Comparison of ENCODE assay signal across 23 mouse cellular contexts in genomic region chr5:82396632-82397234, GRCm38 (mm10).
A peak's percentile ranks its signal among the peaks of the same experiment; 100 is the strongest.
DNase-seq lines count a peak whose midpoint lies in the region; ATAC-seq and TF ChIP-seq lines count a peak whose summit lies in the region.
"Had no signal": no experiment of that assay in that cellular context is flagged by ENCODE, and none has a peak within 500 bp of the region (broad histone marks: within the 10 kb centered on the region; RNA-seq: fewer than 3 reads in every experiment).

No protein-coding gene starts in this region.

- no peaks in the 10 kb centered on the region for H3K36me3 ChIP-seq in forebrain, embryonic 14.5 days (ENCODE audit: control insufficient read depth, insufficient read depth, low read length)
- H3K36me3 ChIP-seq in forebrain, embryonic 10.5 days (replicated peaks) = no peaks in the 10 kb centered on the region
- H3K36me3 ChIP-seq in hindbrain, postnatal 0 days (ENCODE audit: insufficient read depth, low read length) = no peaks in the 10 kb centered on the region
- no peaks in the 10 kb centered on the region for H3K36me3 ChIP-seq in hindbrain, embryonic 12.5 days
- H3K36me3 ChIP-seq: embryonic facial prominence, embryonic 15.5 days; heart, embryonic 10.5 days; hindbrain, embryonic 13.5 days had no signal

- H3K27me3 ChIP-seq in forebrain, embryonic 14.5 days (replicated peaks; ENCODE audit: control insufficient read depth, insufficient read depth, low read length) = no peaks in the 10 kb centered on the region
- no peaks in the 10 kb centered on the region for H3K27me3 ChIP-seq in forebrain, embryonic 10.5 days (ENCODE audit: poor library complexity, severe bottlenecking)
- no peaks in the 10 kb centered on the region for H3K27me3 ChIP-seq in hindbrain, postnatal 0 days (ENCODE audit: insufficient read depth, low read length)
- no peaks in the 10 kb centered on the region for H3K27me3 ChIP-seq in hindbrain, embryonic 12.5 days
- H3K27me3 ChIP-seq: embryonic facial prominence, embryonic 15.5 days; hindbrain, embryonic 13.5 days had no signal

- H3K9me3 ChIP-seq in forebrain, embryonic 14.5 days (replicated peaks; ENCODE audit: control insufficient read depth, low read length) = no peaks in the 10 kb centered on the region
- H3K9me3 ChIP-seq in forebrain, embryonic 10.5 days = no peaks in the 10 kb centered on the region
- no peaks in the 10 kb centered on the region for H3K9me3 ChIP-seq in hindbrain, postnatal 0 days (ENCODE audit: low read length)
- H3K9me3 ChIP-seq in hindbrain, embryonic 12.5 days (replicated peaks) = no peaks in the 10 kb centered on the region
- H3K9me3 ChIP-seq: embryonic facial prominence, embryonic 15.5 days; heart, embryonic 10.5 days; hindbrain, embryonic 13.5 days had no signal

- intact Hi-C loops in left cerebral cortex, postnatal 10 days (cut with DNase I) = no loop called here

- no peak overlapping the region for H3K9ac ChIP-seq in forebrain, embryonic 14.5 days (ENCODE audit: low read length)
- no peak overlapping the region for H3K9ac ChIP-seq in hindbrain, postnatal 0 days (replicated peaks; ENCODE audit: low read length)
- no peak overlapping the region for H3K9ac ChIP-seq in hindbrain, embryonic 12.5 days
- H3K9ac ChIP-seq: embryonic facial prominence, embryonic 15.5 days; hindbrain, embryonic 13.5 days had no signal

- ATAC-seq in forebrain, embryonic 14.5 days = 0 out of 2 replicates have a peak, but pooled peaks have one; percentile 15
- ATAC-seq in hindbrain, postnatal 0 days = no peak
- no peak for ATAC-seq in hindbrain, embryonic 12.5 days (ENCODE audit: low FRiP score)
- no peak for ATAC-seq in monocyte, adult 5-6 weeks (replicated peaks; ENCODE audit: insufficient number of reproducible peaks, low FRiP score, low TSS enrichment, poor library complexity, severe bottlenecking)
- ATAC-seq: inflammation-experienced regulatory T-cells, adult 6 months; intestine, postnatal 0 days had no signal

- DNase-seq in forebrain, embryonic 14.5 days (ENCODE audit: low spot score) = peak; percentile 28
- DNase-seq in forebrain, embryonic 10.5 days (ENCODE audit: extremely low spot score, low spot score) = no peak
- DNase-seq in hindbrain, postnatal 0 days (ENCODE audit: low spot score) = peak; percentile 10
- peak; percentile 58 for DNase-seq in brain, adult 2 months (ENCODE audit: low read depth, low spot score)
- peak; percentile 49 for DNase-seq in brain, embryonic 14.5 days (ENCODE audit: low read depth)
- no peak for DNase-seq in left cerebral cortex, postnatal 10 days (ENCODE audit: extremely low spot score in 1 of 2, low spot score in 2 of 2)
- DNase-seq: adrenal gland, adult 2 months; adrenal gland, postnatal 25 days; cerebellum, adult 11 months; cerebellum, adult 9-10 months; embryo, embryonic 11 days; gastrocnemius, postnatal 10 days; heart, adult 18-20 months; heart, postnatal 10 days; heart, postnatal 4 days had no signal

- no peak overlapping the region for H3K4me3 ChIP-seq in forebrain, embryonic 14.5 days (ENCODE audit: low read depth, low read length)
- H3K4me3 ChIP-seq in forebrain, embryonic 10.5 days = no peak overlapping the region
- H3K4me3 ChIP-seq in hindbrain, postnatal 0 days (ENCODE audit: low read length) = no peak overlapping the region
- H3K4me3 ChIP-seq in hindbrain, embryonic 12.5 days = no peak overlapping the region
- H3K4me3 ChIP-seq: embryonic facial prominence, embryonic 15.5 days; erythroblast, embryonic 14.5 days; heart, embryonic 10.5 days; hindbrain, embryonic 13.5 days had no signal

- H3K4me1 ChIP-seq in forebrain, embryonic 14.5 days (ENCODE audit: control insufficient read depth, insufficient read depth, low read length) = 0 out of 2 replicates have a peak, but pooled peaks cover 2% of the 10 kb centered on the region
- H3K4me1 ChIP-seq in forebrain, embryonic 10.5 days = no peaks in the 10 kb centered on the region
- no peaks in the 10 kb centered on the region for H3K4me1 ChIP-seq in hindbrain, postnatal 0 days (ENCODE audit: insufficient read depth, low read length)
- H3K4me1 ChIP-seq in hindbrain, embryonic 12.5 days = no peaks in the 10 kb centered on the region
- H3K4me1 ChIP-seq: embryonic facial prominence, embryonic 15.5 days; heart, embryonic 10.5 days; hindbrain, embryonic 13.5 days had no signal

- no peak for TF ChIP-seq POLR2A in brain, embryonic 14.5 days (IDR thresholded peaks at IDR 0.05; ENCODE audit: borderline replicate concordance, extremely low read depth, insufficient read depth, insufficient read length, poor library complexity, severe bottlenecking)

- TF ChIP-seq CTCF in hindbrain, postnatal 0 days (IDR thresholded peaks at IDR 0.05; ENCODE audit: low read depth) = no peak
- TF ChIP-seq CTCF in brain, embryonic 14.5 days (IDR thresholded peaks at IDR 0.05; ENCODE audit: borderline replicate concordance, extremely low read depth, insufficient read depth, insufficient read length) = no peak

- no peak overlapping the region for H3K27ac ChIP-seq in forebrain, embryonic 14.5 days (ENCODE audit: low read depth, low read length)
- no peak overlapping the region for H3K27ac ChIP-seq in forebrain, embryonic 10.5 days
- no peak overlapping the region for H3K27ac ChIP-seq in hindbrain, postnatal 0 days
- no peak overlapping the region for H3K27ac ChIP-seq in hindbrain, embryonic 12.5 days
- H3K27ac ChIP-seq: embryonic facial prominence, embryonic 15.5 days; heart, embryonic 10.5 days; hindbrain, embryonic 13.5 days had no signal

- H3K4me2 ChIP-seq in forebrain, embryonic 14.5 days (ENCODE audit: low read length) = no peak overlapping the region
- no peak overlapping the region for H3K4me2 ChIP-seq in hindbrain, postnatal 0 days (ENCODE audit: low read depth, low read length)
- no peak overlapping the region for H3K4me2 ChIP-seq in hindbrain, embryonic 12.5 days (replicated peaks)
- H3K4me2 ChIP-seq: embryonic facial prominence, embryonic 15.5 days; hindbrain, embryonic 13.5 days had no signal

- 57% methylated on average over 5 of the region's 5 CpGs for WGBS in forebrain, embryonic 14.5 days
- WGBS in forebrain, embryonic 10.5 days = 75% methylated on average over 5 of the region's 5 CpGs
- 54% methylated on average over 5 of the region's 5 CpGs for WGBS in hindbrain, postnatal 0 days
- WGBS in hindbrain, embryonic 12.5 days = 68% methylated on average over 5 of the region's 5 CpGs

Comparison
In these comparisons a context has a peak if more than half of its experiments do, and no peak if none do; other contexts are left out.
1. DNase-seq: peak in forebrain, embryonic 14.5 days (single experiment), hindbrain, postnatal 0 days (single experiment), brain, adult 2 months (single experiment) and brain, embryonic 14.5 days (single experiment); none in forebrain, embryonic 10.5 days (single experiment) and left cerebral cortex, postnatal 10 days (0 of 2).